Mouse (Mus musculus): Measurements from ENCODE around the gene Srsf6.
A peak's percentile ranks its signal among the peaks of the same experiment; 100 is the strongest.

- TF ChIP-seq POLR2A (IDR thresholded peaks at IDR 0.05; ENCODE audit: low read depth, low read length): no peak
- peak; percentile 47 for TF ChIP-seq CTCF (conservative IDR thresholded peaks at IDR 0.05; ENCODE audit: insufficient read depth, insufficient read length, low read depth, low read length)
These were observed 9.1 kb upstream of the Srsf6 start for GRCm38 (mm10) chr2:162922183-162922582.

Data from kidney, adult 2 months (tissue).